In genomic region chr2:158127872-158128271, GRCm38 (mm10) we compare ENCODE assay signal across 25 mouse cellular contexts. TPM values are rescaled to one million over a fixed set of nuclear protein-coding genes. Genes with fewer than 3 reads are reported as not detected.
DNase-seq lines count a peak whose midpoint lies in the region; ATAC-seq lines count a peak whose summit lies in the region.
"Had no signal": no experiment of that assay in that cellular context is flagged by ENCODE, and none has a peak within 500 bp of the region (broad histone marks: within the 10 kb centered on the region; RNA-seq: fewer than 3 reads in every experiment).

No protein-coding gene starts in this region.

- peaks cover 3% of the 10 kb centered on the region; the same call in 1 of the 2 replicates for H3K9me3 ChIP-seq in heart, embryonic 10.5 days
- no peaks in the 10 kb centered on the region for H3K9me3 ChIP-seq in heart, embryonic 14.5 days (ENCODE audit: control insufficient read depth, low read length)
- H3K9me3 ChIP-seq in forebrain, embryonic 11.5 days (ENCODE audit: control insufficient read depth, low read length) = no peaks in the 10 kb centered on the region
- H3K9me3 ChIP-seq: embryonic facial prominence, embryonic 13.5 days; forebrain, embryonic 13.5 days; hindbrain, embryonic 12.5 days; kidney, embryonic 15.5 days; limb, embryonic 13.5 days; liver, embryonic 13.5 days; midbrain, embryonic 15.5 days; neural tube, embryonic 12.5 days had no signal

- ATAC-seq in heart, embryonic 14.5 days (ENCODE audit: insufficient number of reproducible peaks, insufficient read depth, low FRiP score, low read depth) = peak; percentile 62
- no peak for ATAC-seq in forebrain, embryonic 11.5 days (replicated peaks; ENCODE audit: low FRiP score)
- ATAC-seq: forebrain, embryonic 13.5 days; midbrain, embryonic 15.5 days had no signal

- peak; percentile 80 for DNase-seq in heart, embryonic 10.5 days (ENCODE audit: low spot score)
- no peak for DNase-seq in heart, adult 8-10 months (ENCODE audit: low spot score)
- peak; percentile 27 for DNase-seq in heart, postnatal 4 days
- peak; percentile 72 for DNase-seq in skeletal muscle tissue, adult 2 months (ENCODE audit: low read depth, low spot score)
- DNase-seq in forebrain, embryonic 11.5 days (ENCODE audit: low spot score) = no peak
- no peak for DNase-seq in layer of hippocampus, postnatal 36 days
- DNase-seq: adrenal gland, adult 2 months; B cell, adult 2 months; cerebellum, adult 8-10 months; cerebellum, postnatal 36 days; embryo, embryonic 11 days; kidney, adult 11 months; kidney, postnatal 36 days; liver, embryonic 13.5 days; right cerebral cortex, postnatal 25 days; thymus, postnatal 14 days had no signal

- no peak overlapping the region; the same call in none of the 2 replicates for H3K9ac ChIP-seq in heart, embryonic 14.5 days (ENCODE audit: low read length)
- H3K9ac ChIP-seq in forebrain, embryonic 11.5 days (ENCODE audit: low read length) = no peak overlapping the region
- H3K9ac ChIP-seq: embryonic facial prominence, embryonic 13.5 days; forebrain, embryonic 13.5 days; hindbrain, embryonic 12.5 days; kidney, embryonic 15.5 days; limb, embryonic 13.5 days; liver, embryonic 13.5 days; midbrain, embryonic 15.5 days; neural tube, embryonic 12.5 days had no signal

- no peak overlapping the region for H3K4me3 ChIP-seq in heart, embryonic 10.5 days
- H3K4me3 ChIP-seq in heart, embryonic 14.5 days (ENCODE audit: control insufficient read depth in 1 of 2, insufficient read depth in 1 of 2, low read depth in 1 of 2, low read length in 2 of 2) = no peak overlapping the region
- H3K4me3 ChIP-seq in forebrain, embryonic 11.5 days (ENCODE audit: low read depth, low read length) = no peak overlapping the region
- H3K4me3 ChIP-seq: embryonic facial prominence, embryonic 13.5 days; erythroblast, embryonic 14.5 days; forebrain, embryonic 13.5 days; hindbrain, embryonic 12.5 days; kidney, embryonic 15.5 days; limb, embryonic 13.5 days; liver, embryonic 13.5 days; midbrain, embryonic 15.5 days; neural tube, embryonic 12.5 days had no signal

- WGBS in heart, embryonic 10.5 days = 54% methylated on average over 7 of the region's 7 CpGs
- WGBS in heart, embryonic 14.5 days = 41% methylated on average over 7 of the region's 7 CpGs
- WGBS in forebrain, embryonic 11.5 days = 89% methylated on average over 7 of the region's 7 CpGs

- H3K27me3 ChIP-seq in heart, embryonic 10.5 days (ENCODE audit: insufficient read depth, poor library complexity, severe bottlenecking) = no peaks in the 10 kb centered on the region
- no peaks in the 10 kb centered on the region for H3K27me3 ChIP-seq in heart, embryonic 14.5 days (ENCODE audit: control insufficient read depth, insufficient read depth, low read length)
- H3K27me3 ChIP-seq in forebrain, embryonic 11.5 days (ENCODE audit: control insufficient read depth, insufficient read depth, low read length) = no peaks in the 10 kb centered on the region
- H3K27me3 ChIP-seq: embryonic facial prominence, embryonic 13.5 days; forebrain, embryonic 13.5 days; hindbrain, embryonic 12.5 days; kidney, embryonic 15.5 days; limb, embryonic 13.5 days; liver, embryonic 13.5 days; midbrain, embryonic 15.5 days; neural tube, embryonic 12.5 days had no signal

- H3K4me2 ChIP-seq in heart, embryonic 14.5 days (ENCODE audit: low read length) = no peak overlapping the region
- H3K4me2 ChIP-seq in forebrain, embryonic 11.5 days (ENCODE audit: low read depth, low read length, severe bottlenecking) = no peak overlapping the region
- H3K4me2 ChIP-seq: embryonic facial prominence, embryonic 13.5 days; forebrain, embryonic 13.5 days; hindbrain, embryonic 12.5 days; kidney, embryonic 15.5 days; limb, embryonic 13.5 days; liver, embryonic 13.5 days; midbrain, embryonic 15.5 days; neural tube, embryonic 12.5 days had no signal

- peaks cover 89% of the 10 kb centered on the region for H3K36me3 ChIP-seq in heart, embryonic 10.5 days
- peaks cover 98% of the 10 kb centered on the region for H3K36me3 ChIP-seq in heart, embryonic 14.5 days (ENCODE audit: control insufficient read depth, insufficient read depth, low read length)
- no peaks in the 10 kb centered on the region for H3K36me3 ChIP-seq in forebrain, embryonic 11.5 days (ENCODE audit: control insufficient read depth, insufficient read depth, low read length)
- H3K36me3 ChIP-seq: hindbrain, embryonic 12.5 days; limb, embryonic 13.5 days; midbrain, embryonic 15.5 days; neural tube, embryonic 12.5 days had no signal

- H3K27ac ChIP-seq in heart, embryonic 10.5 days = peak overlapping the region; percentile 87; the same call in 1 of the 2 replicates
- H3K27ac ChIP-seq in heart, embryonic 14.5 days (replicated peaks in 1 of 2; ENCODE audit: control insufficient read depth in 1 of 2, insufficient read depth in 1 of 2, low read depth in 2 of 2, low read length in 2 of 2) = peak overlapping the region; percentile 75 to 79
- H3K27ac ChIP-seq in forebrain, embryonic 11.5 days (ENCODE audit: low read depth, low read length) = no peak overlapping the region
- H3K27ac ChIP-seq: embryonic facial prominence, embryonic 13.5 days; forebrain, embryonic 13.5 days; hindbrain, embryonic 12.5 days; kidney, embryonic 15.5 days; limb, embryonic 13.5 days; liver, embryonic 13.5 days; midbrain, embryonic 15.5 days; neural tube, embryonic 12.5 days had no signal

- peaks cover 58% of the 10 kb centered on the region for H3K4me1 ChIP-seq in heart, embryonic 10.5 days
- peaks cover 41 to 63% of the 10 kb centered on the region in 2 experiments for H3K4me1 ChIP-seq in heart, embryonic 14.5 days (ENCODE audit: control insufficient read depth in 2 of 2, insufficient read depth in 2 of 2, low read length in 2 of 2)
- H3K4me1 ChIP-seq in forebrain, embryonic 11.5 days (replicated peaks; ENCODE audit: control insufficient read depth, insufficient read depth, low read length) = 0 out of 2 replicates have a peak, but pooled peaks cover 2% of the 10 kb centered on the region
- H3K4me1 ChIP-seq: midbrain, embryonic 15.5 days had no signal

RNA-seq across cellular contexts. Expression of gene Tgm2, which starts 18.4 kb away (rescaled TPM):
- 134 and 256 TPM in 2 replicates for polyA plus RNA-seq in heart, embryonic 10.5 days (2016; fragmentation: Nextera tagmentation; extraction: Ambion mirVana)
- 100 to 1,000 TPM; 211 to 296 (median 238) TPM for total RNA-seq in heart, adult 8-10 months (2022)
- 140 and 160 TPM in 2 replicates for polyA plus RNA-seq in heart, embryonic 14.5 days (2014; fragmentation: Nextera tagmentation; extraction: Ambion mirVana)
- total RNA-seq in heart, postnatal 4 days (2021) = 100 to 1,000 TPM; 254 to 273 TPM
- polyA plus RNA-seq in forebrain, embryonic 11.5 days (2014; fragmentation: Nextera tagmentation; extraction: Ambion mirVana) = 4.2 and 4.7 TPM in 2 replicates
- total RNA-seq in layer of hippocampus, postnatal 36 days (2021) = 10 to 100 TPM in 1 of 2 experiments, 1 to 10 TPM in 1; 7.9 to 12.7 TPM

Comparison
In these comparisons a context has a peak if more than half of its experiments do, and no peak if none do; other contexts are left out.
1. DNase-seq: peak in heart, embryonic 10.5 days (single experiment), heart, postnatal 4 days (single experiment) and skeletal muscle tissue, adult 2 months (single experiment); none in heart, adult 8-10 months (single experiment), forebrain, embryonic 11.5 days (single experiment) and layer of hippocampus, postnatal 36 days (0 of 2).
2. RNA of gene Tgm2, which starts 18.4 kb away (total RNA-seq): 254 to 273 TPM in heart, postnatal 4 days and 211 to 296 TPM in heart, adult 8-10 months; 7.9 to 12.7 TPM in layer of hippocampus, postnatal 36 days; every median in the first group is over 10 times any median in the second.